12 mouse cellular contexts compared by ENCODE assay signal in the genomic region with DNA sequence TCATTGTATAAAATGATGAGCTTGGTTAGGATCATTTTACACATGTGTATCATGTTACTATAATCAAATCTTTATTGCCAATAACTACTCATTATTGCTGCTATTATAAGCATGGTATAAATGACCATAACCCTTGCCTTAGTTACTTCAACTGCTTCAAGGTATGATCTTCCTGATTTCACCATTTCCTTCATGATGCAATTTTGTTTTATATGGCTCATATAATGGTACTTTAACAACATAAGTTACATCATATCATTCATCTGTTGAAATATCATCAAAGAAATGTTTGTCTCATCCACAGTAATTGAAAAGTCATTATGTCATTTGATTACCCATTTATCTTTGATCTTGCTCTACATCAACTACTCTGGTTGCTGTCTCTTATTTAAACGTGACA.
"Had no signal": no experiment of that assay in that cellular context is flagged by ENCODE, and none has a peak within 500 bp of the region (broad histone marks: within the 10 kb centered on the region; RNA-seq: fewer than 3 reads in every experiment).

No protein-coding gene starts in this region.

- DNase-seq: retina, postnatal 1 day; right cerebral cortex, adult 18-20 months; right cerebral cortex, postnatal 14 days; right cerebral cortex, postnatal 25 days; right cerebral cortex, postnatal 4 days; spleen, adult 18-20 months; thymus, adult 18-20 months; thymus, adult 2 months; thymus, postnatal 14 days; thymus, postnatal 25 days; thymus, postnatal 36 days; thymus, postnatal 4 days had no signal
